Mouse (Mus musculus) embryonic facial prominence, embryonic 14.5 days (tissue): ENCODE measurements at regions not wholly inside any gene's neighbourhood (a gene's known extent, or its start where the extent isn't known, plus 50 kb on each side); places are given as distances from the start of the nearest gene placed in this dataset.

Source experiments
- ATAC-seq: fragments of 200-750 bp; cut with Nextera tagmentation; 2 replicates; pipeline ENCODE4 v1.8.0; 2017; ENCODE audit warnings: low read depth, moderate number of reproducible peaks, moderate TSS enrichment
- DNase-seq: peaks from one replicate; pipeline ENCODE4 v3.0.0-alpha.2; 2015; ENCODE audit warnings: low spot score
- H3K27ac ChIP-seq: fragments of 300-500 bp; sonication (generic); replicated peaks from 2 replicates; pipeline ENCODE4 v1.5.1; 2014; ENCODE audit warnings: low read depth, mild to moderate bottlenecking, low read length, moderate library complexity
- H3K27me3 ChIP-seq: fragments of 300-500 bp; sonication (generic); replicated peaks from 2 replicates; pipeline ENCODE4 v1.6.1; 2014; ENCODE audit warnings: low read length; ENCODE audit not compliant: control insufficient read depth, insufficient read depth
- H3K36me3 ChIP-seq: fragments of 300-500 bp; sonication (generic); 2 replicates; pipeline ENCODE4 v1.6.1; 2014; ENCODE audit warnings: low read length, mixed read lengths; ENCODE audit not compliant: control insufficient read depth, insufficient read depth
- H3K4me1 ChIP-seq: fragments of 300-500 bp; sonication (generic); 2 replicates; pipeline ENCODE4 v1.6.1; 2014; ENCODE audit warnings: antibody characterized with exemption, low read length; ENCODE audit not compliant: control insufficient read depth, insufficient read depth
- H3K4me2 ChIP-seq: fragments of 300-500 bp; sonication (generic); 2 replicates; pipeline ENCODE4 v1.6.1; 2014; ENCODE audit warnings: low read depth, mild to moderate bottlenecking, low read length, moderate library complexity, mixed read lengths
- H3K4me3 ChIP-seq: fragments of 300-500 bp; sonication (generic); 2 replicates; pipeline ENCODE4 v1.5.1; 2014; ENCODE audit warnings: low read depth, mild to moderate bottlenecking, low read length
- H3K9ac ChIP-seq: fragments of 300-500 bp; sonication (generic); 2 replicates; pipeline ENCODE4 v1.6.1; 2014; ENCODE audit warnings: low read depth, mild to moderate bottlenecking, low read length, moderate library complexity, mixed read lengths
- H3K9me3 ChIP-seq: fragments of 300-500 bp; sonication (generic); 2 replicates; pipeline ENCODE4 v1.6.1; 2016; ENCODE audit warnings: low read length; ENCODE audit not compliant: control insufficient read depth
- WGBS: fragments of 180-500 bp; shearing (Covaris S2); extraction: QIAGEN DNeasy Blood & Tissue Kit; methylation state at CpG from one replicate; pipeline ENCODE4 v1.1.7; 2014; 5-methylcytosine and 5-hydroxymethylcytosine counted together

- Histone ChIP-seq H3K36me3 (no peaks in the 10 kb centered on the region), H3K9ac (no peak overlapping the region), H3K9me3 (no peaks in the 10 kb centered on the region), H3K4me2 (no peak overlapping the region), H3K4me1 (no peaks in the 10 kb centered on the region), H3K27ac (no peak overlapping the region), H3K27me3 (no peaks in the 10 kb centered on the region), H3K4me3 (no peak overlapping the region)
- ATAC-seq (no peak), DNase-seq (peak; percentile 43)
- WGBS, result 62% methylated on average over 6 of the region's 6 CpGs
Observed at GRCm38 (mm10) chr8:100942680-100943427, 1526.6 kb upstream of the Cdh8 start.

GRCm38 (mm10) chr8:100939533-100939932 is 1523.3 kb upstream of the Cdh8 start:
- no peaks in the 10 kb centered on the region for H3K36me3 ChIP-seq
- H3K4me2 ChIP-seq, result no peak overlapping the region
- H3K27ac ChIP-seq, result no peak overlapping the region
- peak; percentile 56 for DNase-seq
- no peaks in the 10 kb centered on the region for H3K9me3 ChIP-seq
- no peak overlapping the region for H3K4me3 ChIP-seq
- WGBS, result 39% methylated on average over 4 of the region's 4 CpGs
- ATAC-seq, result peak; percentile 76; the same call in 1 of the 2 replicates
- H3K27me3 ChIP-seq, result no peaks in the 10 kb centered on the region
- H3K4me1 ChIP-seq, result no peaks in the 10 kb centered on the region
- H3K9ac ChIP-seq, result no peak overlapping the region

- Histone ChIP-seq H3K4me2 (no peak overlapping the region), H3K36me3 (no peaks in the 10 kb centered on the region), H3K27me3 (no peaks in the 10 kb centered on the region), H3K27ac (no peak overlapping the region), H3K4me1 (no peaks in the 10 kb centered on the region), H3K9me3 (no peaks in the 10 kb centered on the region), H3K9ac (no peak overlapping the region), H3K4me3 (no peak overlapping the region)
- DNase-seq, result no peak
- WGBS, result 98% methylated on average over 3 of the region's 3 CpGs
- ATAC-seq, result no peak
Observed at GRCm38 (mm10) chr8:100890307-100890706, 1474.0 kb upstream of the Cdh8 start.

GRCm38 (mm10) chr8:100865624-100866023 is 1449.4 kb upstream of the Cdh8 start:
- Histone ChIP-seq H3K9ac (no peak overlapping the region), H3K9me3 (no peaks in the 10 kb centered on the region), H3K36me3 (no peaks in the 10 kb centered on the region), H3K4me2 (peak overlapping the region; percentile 16; the same call in 1 of the 2 replicates), H3K4me3 (no peak overlapping the region), H3K27me3 (no peaks in the 10 kb centered on the region), H3K27ac (no peak overlapping the region), H3K4me1 (no peaks in the 10 kb centered on the region)
- ATAC-seq (0 out of 2 replicates have a peak, but pooled peaks have one; percentile 50), DNase-seq (peak; percentile 39)
- WGBS, result 58% methylated on average over 6 of the region's 6 CpGs

GRCm38 (mm10) chr8:100850822-100851437 is 1434.7 kb upstream of the Cdh8 start:
- WGBS, result 44% methylated on average over 2 of the region's 2 CpGs
- Histone ChIP-seq H3K4me2 (no peak overlapping the region), H3K4me1 (no peaks in the 10 kb centered on the region), H3K9ac (no peak overlapping the region), H3K4me3 (no peak overlapping the region), H3K27ac (no peak overlapping the region), H3K36me3 (no peaks in the 10 kb centered on the region), H3K9me3 (no peaks in the 10 kb centered on the region), H3K27me3 (no peaks in the 10 kb centered on the region)
- DNase-seq (peak; percentile 45), ATAC-seq (no peak)
